Mouse (Mus musculus): ENCODE data around the gene Ppat.

- TF ChIP-seq CTCF (IDR thresholded peaks at IDR 0.05; ENCODE audit: insufficient read depth, low read length) = no peak
- no peak for TF ChIP-seq POLR2A (IDR thresholded peaks at IDR 0.05; ENCODE audit: borderline replicate concordance, extremely low read depth, low read depth, low read length)
Observed at GRCm38 (mm10) chr5:76876106-76876758, 75.1 kb downstream of the Ppat start.
